Mouse (Mus musculus) ES-E14 (cell line): ENCODE data around the gene Plin1.

Experiments used
- HCFC1 ChIP-seq: IDR thresholded peaks from 2 replicates; pipeline ENCODE4 v1.6.1; 2012; ENCODE audit warnings: low read length, inconsistent platforms, borderline replicate concordance; ENCODE audit not compliant: insufficient read depth
- ZC3H11A ChIP-seq: IDR thresholded peaks from 2 replicates; pipeline ENCODE4 v1.6.1; 2012; ENCODE audit warnings: low read depth, mild to moderate bottlenecking, inconsistent platforms, low read length, borderline replicate concordance
- ZNF384 ChIP-seq: IDR thresholded peaks from 2 replicates; pipeline ENCODE4 v1.6.1; 2012; ENCODE audit warnings: low read depth, low read length, inconsistent platforms

DNA sequence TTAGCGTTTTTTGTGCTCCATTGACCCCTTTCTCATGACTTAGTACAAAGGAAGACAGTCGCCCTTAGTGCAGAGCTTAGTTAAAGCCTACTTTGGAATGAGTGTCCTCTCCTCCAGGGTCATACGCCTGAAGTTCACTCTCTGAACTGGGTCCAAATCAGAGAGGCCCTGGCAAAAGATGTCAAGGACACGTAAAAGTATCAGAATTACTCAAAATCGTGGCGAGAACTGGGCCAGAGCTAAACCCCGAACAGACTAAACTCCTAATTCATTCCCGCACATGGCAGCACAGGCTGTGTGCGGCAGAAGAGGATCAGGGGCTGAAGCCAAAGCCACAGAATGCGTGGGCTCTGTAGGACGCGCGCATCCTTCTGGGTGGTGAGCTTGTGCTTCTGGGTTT, 1.3 kb downstream of the Plin1 start:
- TF ChIP-seq ZNF384 (no peak), ZC3H11A (no peak), HCFC1 (no peak)
